Mouse (Mus musculus) spleen, postnatal 10 days (tissue): ENCODE measurements around the gene Trim29.

ENCODE experiments used
- DNase-seq, 2 experiments: peaks; one replicate each; pipeline ENCODE4 v3.0.0; 2021 to 2022; ENCODE audit warnings: low spot score in 2 of 2

The Trim29 gene

DNA sequence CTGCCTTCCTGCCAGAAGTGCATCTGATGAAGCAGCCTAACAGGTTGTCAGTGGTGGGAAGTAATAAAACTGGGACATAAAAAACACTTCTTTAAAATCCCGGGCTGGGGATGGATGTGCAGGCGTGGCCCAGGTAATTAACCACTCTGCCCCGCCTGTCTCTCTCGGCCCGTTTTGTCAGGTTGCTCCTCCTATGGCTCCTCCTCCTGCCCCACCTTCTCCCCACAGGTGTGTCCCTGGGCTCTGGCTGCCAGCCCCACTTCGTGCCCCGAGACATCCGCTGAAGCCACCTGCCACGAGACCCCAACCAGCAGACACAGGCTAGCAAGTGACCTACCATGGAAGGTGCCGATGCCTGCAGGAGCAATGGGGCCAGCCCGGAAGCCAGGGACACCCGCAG is at the start of gene Trim29:
Trim29 (plus strand) TSS at position 311 of the 400 bp plus-strand sequence.
- DNase-seq: no peak

DNA sequence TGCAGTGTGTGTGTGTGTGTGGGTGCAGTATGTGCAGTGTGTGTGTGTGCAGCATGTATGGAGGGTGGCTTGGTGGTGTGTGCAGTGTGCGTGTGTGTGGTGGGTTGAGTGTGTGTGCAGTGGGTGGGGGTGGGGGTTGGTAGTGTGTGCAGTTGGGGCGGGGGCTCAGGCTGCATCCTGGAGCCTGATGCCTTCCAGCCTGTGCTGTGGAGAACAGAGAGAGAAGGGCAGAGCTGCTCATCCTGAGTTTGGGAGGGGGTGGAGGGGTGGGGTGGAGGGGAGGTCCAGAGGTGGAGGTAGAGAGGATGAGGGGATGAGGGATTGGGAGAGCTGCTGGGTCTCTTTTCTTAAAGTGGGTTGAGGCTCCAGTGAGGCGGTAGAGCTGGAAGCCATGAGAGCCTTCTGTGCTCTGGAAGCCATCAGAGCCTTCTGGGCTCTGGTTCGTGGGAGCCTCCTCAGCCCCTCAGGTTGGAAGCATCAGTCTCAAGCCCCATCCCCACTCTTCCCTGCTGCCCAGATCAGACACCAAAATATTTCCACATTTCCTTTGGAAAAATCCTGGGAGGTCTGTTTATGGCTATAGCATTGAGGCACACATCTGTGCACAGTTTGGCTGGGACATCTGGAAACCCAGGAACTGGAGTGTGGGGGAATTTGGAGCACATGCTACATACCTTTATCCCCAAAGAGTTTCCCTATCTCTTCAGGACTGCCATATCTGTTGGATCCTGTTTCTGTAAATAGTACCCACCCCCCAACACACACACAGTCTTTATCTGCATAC is 49.3 kb upstream of the Trim29 start:
- DNase-seq: no peak

DNA sequence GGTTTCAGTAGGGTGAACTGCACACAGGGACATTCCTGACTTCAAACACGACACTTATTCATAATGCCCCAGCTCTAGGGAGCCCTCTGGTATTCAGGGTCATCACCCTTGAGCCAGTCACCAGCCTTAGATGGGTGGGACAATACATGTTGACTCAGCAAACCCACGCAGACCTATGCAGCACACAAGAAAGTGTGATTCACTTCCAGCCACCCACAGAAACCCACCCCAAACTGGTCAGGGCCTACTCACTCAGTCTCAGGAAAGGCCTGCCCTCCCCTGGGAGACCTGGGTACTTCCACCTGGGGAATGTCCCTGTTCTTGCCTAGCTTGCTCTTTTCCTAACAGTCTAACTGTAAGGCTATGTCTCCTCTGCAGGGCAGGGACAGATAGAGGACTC is 48.7 kb upstream of the Trim29 start:
- no peak for DNase-seq

DNA sequence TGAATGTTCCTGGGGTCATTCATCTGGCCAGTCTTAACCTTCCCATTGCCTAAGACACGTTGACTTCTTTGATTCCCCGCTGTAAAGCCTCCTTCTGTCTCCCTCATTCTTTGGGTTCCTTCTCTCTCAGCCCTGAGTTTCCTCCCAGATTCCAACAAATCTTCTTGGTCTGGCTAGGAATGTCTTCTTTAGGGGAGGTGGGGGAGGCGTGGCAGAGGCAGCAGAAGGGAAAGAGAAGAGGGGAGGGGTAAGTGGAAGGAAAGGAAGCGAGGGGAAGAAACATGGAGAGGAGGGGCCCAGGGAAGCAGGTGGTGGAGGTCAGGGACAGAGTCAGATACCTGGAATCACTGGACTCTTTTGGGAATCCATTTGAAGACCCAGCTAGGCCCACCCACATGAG is 48.3 kb upstream of the Trim29 start:
- no peak for DNase-seq

DNA sequence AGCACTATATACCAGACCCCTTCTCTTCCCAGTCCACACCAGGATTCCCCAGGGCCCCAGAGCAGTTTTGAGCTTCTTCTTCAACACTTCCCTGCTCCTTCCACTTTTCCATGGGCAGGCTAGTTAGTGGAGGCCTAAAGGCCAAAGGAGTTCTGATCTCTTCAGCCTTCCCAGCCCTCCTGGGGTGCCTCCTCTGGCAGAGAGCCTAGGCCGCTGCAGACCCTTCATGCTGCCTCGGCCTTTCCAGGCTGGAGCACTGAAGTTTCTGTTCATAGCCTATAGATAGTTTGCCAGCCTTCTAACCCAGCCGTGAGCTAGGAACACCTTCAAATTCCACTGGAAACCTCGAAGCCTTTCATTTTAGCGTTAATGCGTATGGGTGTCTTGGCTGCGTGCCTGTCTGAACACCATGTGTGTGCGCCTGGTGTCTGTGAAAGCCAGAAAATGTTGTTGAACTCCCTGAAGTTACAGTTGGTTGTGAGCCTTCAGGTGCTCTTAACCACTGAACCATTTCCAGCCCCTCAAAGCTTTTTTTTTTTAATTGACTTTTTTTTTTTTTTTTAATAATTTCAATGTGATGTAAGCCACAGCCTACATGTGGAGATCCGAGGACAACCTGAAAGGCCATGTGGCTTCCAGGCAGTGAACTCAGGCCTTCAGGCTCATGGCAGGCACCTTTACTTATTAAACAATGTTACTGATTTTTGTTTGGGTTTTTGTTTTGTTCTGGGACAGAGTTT is 47.7 kb upstream of the Trim29 start:
- no peak for DNase-seq

DNA sequence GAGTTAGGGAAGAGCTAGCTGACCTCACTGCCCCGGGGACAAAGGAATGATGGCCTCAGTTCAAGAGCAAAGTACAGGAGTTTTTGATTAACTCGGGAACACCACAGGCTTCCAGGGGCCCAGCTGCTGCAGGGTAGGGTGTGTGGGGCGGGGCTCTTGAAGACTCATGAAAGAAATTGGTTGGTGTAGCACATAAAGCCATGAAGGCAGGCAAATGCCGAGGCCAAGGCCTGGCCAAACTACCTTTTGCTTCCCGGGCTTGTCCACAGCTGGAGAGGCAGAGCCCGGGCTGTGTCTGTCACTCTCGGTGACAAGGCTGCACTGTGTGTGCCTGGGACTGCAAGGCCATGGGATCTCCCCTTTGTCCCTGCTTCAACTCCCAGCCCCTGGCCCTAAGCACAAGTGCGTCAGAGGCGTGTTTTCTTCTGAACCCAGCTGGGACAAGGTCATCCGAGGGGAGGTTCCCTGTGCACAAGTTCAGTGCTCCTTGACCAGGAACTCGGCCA is 46.6 kb upstream of the Trim29 start:
- DNase-seq: no peak

DNA sequence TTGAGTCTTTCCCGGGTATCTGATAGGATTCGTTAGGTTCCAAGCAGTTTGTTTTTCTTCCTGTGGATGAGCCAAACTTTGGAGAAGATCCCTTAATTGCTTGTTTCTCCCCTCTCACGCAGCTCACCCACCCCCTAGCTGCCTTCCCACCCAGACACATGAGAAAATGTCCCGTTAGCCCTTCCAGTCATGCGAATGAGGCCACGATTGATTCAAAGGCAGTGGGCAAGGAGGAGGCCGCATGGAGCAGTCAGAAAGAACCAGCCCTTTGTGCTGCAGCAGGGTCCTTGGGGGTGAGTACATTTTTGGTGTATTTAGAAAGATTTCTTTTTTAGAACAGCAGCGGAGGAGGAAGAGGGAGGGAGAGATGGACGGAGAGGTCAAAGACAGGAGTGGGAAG is 45.5 kb upstream of the Trim29 start:
- DNase-seq: no peak

DNA sequence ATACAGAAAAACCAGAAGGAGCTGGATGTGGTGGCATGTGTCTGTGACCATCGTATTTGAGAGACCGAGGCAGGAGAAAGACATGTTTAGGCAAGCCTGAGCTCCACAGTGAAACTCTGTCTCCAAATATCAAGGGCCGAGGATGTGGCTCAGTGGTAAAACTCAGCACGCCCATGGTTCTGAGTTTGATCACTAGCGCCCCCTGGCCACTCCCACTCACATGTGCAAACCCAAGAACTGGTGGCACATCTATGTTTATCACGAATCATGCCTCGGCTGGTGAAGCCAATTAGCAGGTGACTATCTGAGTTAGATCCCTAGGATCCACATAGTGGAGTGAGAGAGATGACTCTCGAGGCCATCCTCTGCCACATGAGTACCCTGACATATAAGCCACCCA is 43.3 kb upstream of the Trim29 start:
- DNase-seq: peak; percentile 34 to 72

DNA sequence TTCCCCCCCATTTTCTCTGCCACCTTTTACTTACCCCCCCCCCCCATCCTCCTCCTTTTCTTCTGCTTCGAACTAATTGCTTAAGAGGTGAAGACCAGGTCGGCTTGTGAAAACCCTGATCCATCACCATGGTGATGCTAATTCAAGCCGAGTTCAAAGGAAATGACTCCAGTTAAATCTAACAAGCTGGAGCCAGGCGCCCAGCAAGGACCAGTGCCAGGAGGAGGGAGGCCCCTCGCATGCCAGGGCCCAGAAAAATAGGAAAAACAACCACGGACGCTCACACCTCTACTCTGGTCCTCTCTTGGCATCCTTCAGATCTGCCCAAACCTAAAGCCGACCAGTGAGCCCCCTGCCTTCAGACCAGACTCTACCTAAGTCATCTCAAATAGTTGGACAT is 41.5 kb upstream of the Trim29 start:
- no peak for DNase-seq

DNA sequence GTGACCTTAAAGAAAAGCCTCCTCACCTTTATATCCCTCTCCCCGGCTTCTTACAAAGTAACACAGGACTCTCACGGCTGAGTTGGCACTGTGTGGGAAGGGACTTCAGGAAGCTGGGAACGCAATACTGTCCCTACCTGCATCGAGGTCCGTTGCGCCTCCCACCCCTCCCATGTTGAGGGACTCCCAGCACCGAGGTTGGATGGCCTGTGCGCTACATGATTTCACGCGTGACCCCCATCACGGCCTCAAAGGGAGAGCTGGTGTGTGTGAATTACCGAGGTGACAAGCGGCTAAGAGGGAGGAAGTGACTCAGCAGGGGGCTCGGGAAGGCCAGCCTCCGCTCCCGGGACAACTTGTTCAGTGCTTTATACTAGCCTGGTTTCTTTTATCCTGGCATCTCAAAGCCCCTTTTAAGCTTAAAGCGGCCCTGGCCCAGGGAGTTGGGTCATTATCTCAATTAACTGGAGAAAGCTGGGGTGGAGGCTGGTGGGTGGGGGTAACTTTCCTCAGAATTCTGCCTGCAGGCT is 39.9 kb upstream of the Trim29 start:
- no peak for DNase-seq

DNA sequence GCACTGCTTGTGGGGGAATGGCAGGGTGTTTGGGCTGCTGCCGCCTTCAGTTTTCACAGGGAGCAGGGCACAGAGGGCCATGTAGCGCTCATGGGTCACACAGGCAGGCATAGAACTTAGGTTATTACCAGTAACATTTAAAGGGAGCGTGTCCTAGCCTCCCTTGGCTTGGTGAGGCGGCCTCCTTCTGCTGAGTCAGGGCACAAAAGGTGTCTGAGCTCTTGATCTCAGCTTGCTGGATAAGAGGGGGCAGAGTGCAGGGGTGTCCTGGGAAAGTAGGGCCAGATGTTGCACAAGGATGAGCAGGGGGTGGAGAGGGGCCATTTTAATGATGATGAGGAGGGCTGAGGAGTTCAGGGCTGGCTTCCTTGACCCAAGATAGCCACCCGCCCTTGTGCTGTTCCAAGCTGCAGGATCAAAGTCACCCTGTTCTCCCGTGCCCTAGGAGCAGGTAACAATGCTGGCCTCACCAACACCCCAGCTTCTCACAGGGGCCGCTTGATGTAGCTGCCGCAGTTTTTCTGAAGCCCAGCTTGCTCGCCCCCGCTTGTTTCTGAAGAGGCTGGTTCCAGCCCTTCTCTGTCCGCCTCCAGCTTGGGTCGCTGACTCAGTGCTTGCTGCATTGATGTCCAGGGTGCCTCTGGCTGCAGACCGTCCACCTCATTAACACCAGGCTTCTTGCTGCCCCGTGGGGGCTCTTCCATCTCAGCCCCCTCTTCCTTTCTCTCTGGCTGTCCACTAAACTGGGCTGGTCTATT is 38.7 kb upstream of the Trim29 start:
- DNase-seq: no peak

DNA sequence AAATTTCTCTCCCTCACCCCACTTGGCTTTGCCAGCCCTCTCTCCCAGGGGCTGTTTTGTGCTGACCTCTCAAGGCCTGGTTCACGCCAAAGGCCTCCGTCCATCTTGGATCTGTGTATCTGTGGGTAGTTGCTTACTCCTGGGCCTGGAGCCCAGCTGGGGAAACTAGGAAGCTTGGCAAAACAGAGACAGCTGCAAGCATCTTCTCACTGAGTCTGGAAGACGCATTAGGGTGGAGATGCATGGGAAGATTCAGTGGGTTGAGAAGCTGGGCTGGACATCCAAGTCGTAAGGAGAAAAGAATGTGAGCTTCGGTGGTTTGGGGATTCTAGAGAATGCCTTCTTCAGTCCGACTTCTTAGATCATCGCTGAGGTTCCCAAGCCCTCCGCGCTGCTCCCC is 36.9 kb upstream of the Trim29 start:
- DNase-seq: no peak

DNA sequence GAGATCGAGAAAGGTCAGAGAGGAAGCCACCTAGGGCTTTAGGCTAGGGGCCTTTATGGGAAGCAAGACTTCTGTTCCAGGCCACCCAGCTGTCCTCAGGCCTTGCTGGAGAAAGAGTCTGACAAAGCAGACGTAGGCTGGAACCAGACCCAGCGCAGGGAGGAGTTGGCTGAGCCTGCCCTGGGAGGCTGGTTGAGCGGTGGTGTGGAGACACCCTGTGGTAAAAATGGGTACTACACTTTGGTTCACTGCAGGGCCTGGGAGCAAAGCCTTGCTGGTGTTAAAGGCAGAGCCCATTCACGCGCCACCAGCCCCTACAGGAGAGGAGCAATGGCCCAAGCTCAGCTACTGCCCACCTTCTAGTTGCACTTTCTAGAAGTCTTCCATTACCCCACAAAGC is 26.4 kb upstream of the Trim29 start:
- peak; percentile 46 to 73 for DNase-seq

DNA sequence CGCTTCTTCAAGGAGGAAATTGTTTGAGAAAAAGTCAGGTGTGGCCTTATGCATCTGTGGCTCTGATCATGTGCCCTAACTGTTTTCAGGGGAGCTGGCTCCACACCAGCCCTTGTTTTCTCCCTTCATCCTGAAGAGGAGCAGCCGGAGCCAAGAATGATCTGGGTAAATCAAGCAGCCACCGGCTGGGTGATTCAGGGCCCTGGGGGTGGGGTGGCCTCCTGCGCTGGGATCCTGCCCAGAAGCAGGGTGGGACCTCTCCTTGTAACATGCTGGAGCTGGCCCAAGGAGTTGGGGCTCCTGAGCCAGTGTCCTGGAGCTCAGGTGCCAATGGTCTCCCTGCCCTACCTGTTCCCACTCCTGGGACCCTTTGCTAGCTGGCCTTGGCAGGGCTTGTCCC is 25.4 kb upstream of the Trim29 start:
- no peak for DNase-seq

DNA sequence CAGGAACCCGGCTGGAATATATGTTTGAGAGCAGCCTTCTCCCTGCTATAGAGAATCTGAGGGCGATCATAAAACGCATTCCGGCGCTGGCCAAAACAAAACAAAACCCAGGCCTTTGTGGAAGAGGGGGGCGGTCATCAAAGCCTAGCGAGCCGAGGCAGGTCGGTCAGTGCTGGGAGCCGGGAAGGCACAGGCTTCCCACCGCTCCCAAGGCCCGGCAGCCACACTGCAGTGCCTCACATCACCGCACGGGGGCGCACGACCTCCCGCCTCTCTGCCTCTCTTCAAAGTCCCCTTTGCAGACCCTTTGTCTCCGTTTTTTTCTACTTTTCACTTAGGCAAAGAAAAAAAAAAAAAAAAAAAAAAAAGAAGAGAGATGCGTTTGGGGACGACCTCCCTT is 23.8 kb upstream of the Trim29 start:
- peak; percentile 45 to 67 for DNase-seq

DNA sequence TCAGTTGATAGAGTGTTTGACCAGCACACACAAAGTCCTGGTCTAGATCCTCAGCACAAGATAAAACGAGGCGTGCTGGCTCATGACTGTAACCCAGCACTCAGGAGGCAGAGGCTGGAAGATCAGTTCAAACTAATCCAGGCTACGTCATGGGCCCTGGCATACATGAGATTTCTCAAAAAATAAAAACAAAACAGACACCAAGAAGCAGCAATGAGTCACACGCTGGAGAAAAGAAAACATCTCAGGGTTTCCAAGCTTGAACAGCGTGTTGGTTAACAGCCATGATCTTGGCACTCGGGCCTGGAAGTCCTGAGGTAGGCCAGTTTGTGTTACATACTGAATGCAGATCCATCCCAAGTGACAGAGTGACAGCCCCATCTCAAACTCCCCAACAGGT is 17.6 kb upstream of the Trim29 start:
- DNase-seq: no peak

DNA sequence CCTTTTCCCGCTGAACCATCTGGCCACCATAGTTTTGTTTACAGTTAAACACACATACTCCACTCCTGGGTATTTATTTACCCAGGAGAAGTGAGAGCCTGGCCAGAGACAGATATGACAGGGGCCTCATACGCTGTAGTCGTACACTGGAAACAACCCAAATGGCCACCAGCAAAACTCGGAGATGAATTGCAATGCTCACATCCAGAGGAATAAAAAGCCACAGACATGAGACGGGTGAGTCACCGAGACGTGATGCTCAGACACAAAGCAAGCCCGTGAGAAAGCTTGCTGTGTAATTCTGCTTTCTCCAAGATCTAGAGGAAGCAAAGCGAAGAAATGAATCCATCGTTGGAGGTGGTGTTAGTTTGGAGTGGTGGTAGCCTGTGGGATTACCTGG is 10.3 kb upstream of the Trim29 start:
- DNase-seq: no peak

DNA sequence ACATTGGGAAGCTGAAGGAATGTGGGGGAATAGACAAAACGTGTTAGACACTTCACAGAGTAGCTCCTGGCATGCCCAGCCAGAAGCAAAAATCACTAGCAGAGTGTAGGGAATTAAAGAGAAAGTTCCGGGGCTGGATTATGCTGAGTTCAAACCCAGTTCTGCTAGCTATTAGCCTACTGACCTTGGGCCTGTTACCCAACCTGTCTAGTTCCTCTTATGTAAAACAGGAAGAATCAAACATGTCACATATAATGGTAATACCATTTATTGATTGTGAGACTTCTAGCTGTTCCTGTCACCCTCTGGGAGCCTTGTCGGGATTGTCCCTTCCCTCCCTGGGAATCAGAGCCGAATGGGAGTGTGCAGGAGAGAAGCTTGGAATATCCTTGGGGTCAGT is 7.7 kb upstream of the Trim29 start:
- no peak for DNase-seq

DNA sequence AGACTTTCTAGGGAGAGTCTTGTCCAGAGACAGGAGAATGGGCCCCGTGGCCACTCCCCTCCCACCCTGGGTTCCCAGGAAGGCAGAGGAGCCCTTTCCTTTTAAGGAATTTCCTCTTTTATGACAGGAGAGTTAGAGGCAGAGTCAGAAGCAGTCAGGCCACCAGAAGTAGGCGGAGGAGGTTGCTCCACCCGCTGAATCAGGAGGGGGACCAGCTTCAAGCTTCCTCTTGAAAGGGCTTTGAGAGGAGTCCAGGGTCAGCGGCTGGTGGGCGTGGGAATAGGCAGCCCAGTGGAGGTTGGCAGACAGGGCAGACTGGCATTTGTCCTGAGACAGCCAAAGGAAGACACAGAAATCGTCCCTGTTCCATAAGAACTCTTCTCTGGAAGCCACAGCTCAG is 4.8 kb upstream of the Trim29 start:
- DNase-seq: no peak

DNA sequence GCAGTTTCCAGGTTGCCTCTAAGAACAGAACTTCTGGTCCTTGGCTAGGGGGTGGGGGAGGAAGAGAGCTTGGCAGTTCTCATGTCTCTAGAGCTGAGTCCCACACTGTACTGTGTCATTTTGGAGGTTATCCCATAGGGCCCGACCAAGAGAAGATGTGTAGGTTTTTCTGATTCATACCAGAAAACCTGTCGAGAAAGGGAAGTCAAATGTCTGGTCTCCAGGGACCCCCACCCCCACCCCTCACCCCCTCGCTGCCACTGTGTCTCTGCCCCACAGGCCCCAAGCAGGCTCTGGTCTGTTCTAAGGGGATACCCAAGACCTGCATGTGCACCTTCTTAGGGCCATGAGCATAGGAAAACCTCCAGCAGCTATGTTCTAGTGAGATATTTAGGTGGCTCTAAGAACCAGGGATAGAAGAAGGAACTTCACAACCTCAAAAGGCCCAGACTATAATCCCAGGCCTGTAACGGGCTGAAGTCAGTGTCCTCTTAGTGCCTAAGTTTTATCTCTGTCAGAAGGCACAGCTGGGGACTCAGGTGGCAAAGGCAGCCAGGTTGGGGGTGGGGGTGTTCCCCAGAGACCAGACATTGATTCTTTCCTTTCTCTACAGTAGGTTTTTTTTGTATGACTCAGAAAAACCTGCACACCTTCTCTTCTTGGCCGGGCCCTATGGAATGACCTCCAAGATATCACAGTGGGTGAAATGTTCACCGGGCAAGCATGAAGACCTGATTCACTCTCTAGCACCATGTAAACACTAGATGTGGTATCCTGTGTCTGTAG is 1.4 kb upstream of the Trim29 start:
- DNase-seq: no peak

DNA sequence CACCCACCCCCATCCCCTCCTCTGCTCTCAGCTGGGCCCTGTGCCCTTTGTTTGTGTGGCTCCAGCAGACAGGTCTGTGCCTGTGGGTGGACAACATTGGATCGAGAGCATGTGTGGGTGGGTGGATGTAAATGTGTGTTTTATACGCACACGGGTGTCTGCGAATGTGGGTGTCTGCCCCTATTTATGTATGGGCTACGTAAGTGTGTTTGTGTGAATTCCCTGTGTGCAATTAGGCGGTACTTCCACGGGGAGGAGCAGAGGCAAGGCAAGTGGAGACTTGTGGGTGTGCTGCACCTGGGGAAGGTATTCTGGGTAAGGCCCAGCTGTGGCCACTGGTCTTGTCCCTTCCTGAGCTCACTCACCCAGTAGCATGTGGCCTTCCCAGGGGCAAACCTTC is 1.5 kb downstream of the Trim29 start:
- DNase-seq: no peak
